Mouse (Mus musculus) adrenal gland, postnatal 25 days (tissue): ENCODE results near the gene Igfn1. TPM values are rescaled to one million over a fixed set of nuclear protein-coding genes. Genes with fewer than 3 reads are reported as not detected.

Source experiments
- DNase-seq: peaks from one replicate; pipeline ENCODE4 v3.0.0; 2021; ENCODE audit warnings: mixed read lengths
- total RNA-seq: library from RNA; stranded (reverse); gene quantifications from 2 replicates; pipeline ENCODE4 v1.2.3, GENCODE M21; 2021

Igfn1 gene
- total RNA-seq, 1 experiment from 2014 or later, result 0.18 TPM

DNA sequence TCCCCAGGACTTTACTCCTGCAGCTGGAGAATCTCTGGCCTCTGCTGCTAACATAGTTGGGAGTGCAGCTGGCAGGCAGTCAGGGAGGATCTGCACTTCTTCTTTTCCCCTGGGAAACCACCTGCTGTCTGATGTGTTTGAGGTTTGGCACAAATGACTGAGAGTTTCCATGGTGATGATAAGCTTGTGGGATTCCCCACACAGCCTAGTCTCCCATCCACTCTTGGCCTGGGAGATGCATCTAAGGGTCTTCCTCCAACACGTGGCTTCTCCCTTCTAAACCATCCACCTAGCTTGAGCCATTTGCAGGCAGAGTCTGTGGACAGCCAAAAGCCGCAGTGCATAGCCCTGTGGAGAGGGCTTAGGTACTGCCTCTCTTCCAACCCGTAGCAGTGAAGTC, 76.3 kb downstream of the Igfn1 start:
- DNase-seq, result no peak

DNA sequence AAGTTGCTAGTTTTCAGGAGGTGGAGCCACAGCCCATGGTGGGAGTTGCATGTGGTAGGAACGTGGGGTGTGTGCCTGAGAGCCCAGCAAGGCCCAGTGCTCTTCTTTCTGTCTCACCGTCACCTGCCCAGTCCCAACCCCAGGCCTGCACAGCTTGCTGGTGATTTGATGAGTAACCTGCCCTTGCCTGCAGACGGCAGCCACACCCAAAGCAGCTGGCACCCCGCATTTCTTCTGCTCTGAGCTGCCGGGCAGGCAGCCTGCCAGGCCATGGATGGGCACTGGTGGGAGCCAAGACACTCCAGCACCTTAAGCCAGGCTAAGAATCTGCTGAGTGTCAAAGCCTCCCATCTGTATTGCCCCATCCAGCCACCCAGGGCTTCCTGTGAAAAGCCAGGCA, 80.3 kb downstream of the Igfn1 start:
- DNase-seq, result no peak

DNA sequence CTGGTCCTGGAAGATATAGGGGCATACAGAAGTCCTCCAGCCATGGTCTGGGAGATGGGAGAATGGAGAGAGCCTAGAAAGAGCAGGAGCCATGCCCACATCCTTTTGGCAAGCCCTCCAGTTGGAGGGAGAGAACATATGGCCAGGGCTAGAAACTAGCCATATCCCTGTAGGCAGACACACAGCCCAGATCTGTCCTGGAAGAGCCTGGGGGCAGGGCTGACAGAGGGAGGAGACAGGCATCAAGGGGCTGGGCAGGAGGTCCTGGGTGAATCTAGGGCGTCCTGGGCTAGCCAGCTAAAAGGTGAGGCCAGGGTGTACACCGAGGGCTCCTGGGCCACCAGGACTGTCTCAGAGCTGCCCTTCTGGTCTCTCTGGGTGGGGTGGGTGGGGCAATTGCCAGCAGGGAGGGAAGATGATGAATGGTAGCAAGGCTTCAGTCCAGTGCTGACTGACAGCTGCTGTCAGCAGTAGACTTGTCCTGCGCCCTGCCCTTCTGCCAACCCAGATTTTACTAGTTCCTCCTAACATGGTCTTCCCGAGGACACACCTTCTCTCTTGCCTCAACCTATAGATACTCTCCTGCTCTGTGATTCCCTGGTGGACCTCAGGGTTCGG, 81.7 kb downstream of the Igfn1 start:
- DNase-seq, result no peak

DNA sequence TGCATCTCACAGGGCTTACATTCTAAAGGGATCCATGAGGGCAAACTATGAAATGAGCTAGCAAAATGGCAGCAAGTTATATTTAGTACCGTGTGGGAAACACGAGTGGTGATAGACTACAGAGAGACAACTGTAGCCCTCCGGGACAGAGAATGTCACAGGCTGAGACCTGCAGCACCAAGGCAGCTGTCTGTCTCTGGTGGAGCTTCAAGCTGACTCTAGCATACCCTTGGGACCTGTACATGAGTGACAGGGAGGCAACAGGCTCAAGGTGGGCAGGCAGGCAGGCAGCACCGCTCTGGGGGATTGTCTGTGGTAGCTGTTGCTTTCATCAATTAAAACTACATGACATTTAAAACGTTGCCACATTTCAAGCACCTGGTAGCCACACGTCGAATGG, 82.9 kb downstream of the Igfn1 start:
- no peak for DNase-seq

DNA sequence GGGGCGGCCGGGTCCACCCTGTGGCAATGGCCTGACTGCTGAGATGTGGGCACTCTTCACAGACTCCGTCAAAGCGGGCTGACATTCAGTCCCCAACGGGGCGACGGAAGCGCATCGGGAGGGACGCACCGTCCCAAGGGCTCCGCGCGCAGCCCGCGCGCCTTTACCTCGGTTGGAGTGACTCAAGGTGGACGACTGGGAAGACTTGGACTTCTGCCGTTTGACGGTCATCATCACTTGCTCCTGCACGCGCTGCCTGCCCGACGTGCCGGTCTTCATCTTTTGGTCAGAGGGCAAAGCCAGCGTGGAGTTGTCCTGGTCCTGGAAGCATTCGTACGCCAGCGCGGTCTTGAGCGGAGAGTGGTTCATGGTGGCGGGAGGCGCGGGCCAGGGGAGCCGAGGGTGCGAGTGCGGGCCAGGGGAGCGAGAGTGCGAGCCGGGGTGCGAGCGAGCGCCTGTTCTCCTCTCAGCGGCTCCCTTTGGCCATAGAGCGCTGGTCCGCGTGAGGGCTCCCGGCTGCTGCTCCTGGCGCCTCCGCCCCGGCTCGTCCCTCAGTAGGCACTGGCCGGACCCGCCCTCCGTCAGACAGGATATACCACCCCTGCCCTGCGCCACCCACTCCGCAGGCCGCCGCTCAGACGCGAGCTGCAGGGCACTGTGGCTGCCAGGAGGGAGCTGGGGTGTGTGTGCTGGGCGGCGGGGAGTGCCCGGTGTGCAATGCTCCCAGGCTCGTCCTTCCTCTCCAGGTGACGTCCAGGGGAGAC, 87.3 kb downstream of the Igfn1 start, which contains the start of gene Pkp1:
Pkp1 (minus strand) TSS at position 564 of the 764 bp plus-strand sequence.
- DNase-seq, result no peak

DNA sequence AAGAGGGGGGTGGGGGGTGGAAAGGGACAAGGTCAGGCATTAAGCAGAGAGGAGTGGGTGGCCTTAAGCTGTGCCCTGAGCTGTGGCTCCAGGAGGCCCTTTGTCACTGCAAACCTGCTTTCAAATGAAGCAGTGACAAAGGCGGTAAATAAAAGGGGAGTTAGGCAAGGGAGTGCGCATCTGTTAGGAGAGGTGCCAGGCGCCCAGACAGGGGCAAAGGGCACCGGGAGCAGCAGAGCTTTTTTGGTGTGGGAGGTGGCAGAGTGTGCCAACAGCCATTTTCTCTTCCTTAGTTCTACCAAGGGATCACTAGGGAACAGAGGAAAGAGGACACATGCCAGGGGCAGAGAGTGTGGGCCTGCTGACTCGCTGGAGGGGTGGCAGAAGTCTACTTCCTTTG, 88.9 kb downstream of the Igfn1 start:
- no peak for DNase-seq

DNA sequence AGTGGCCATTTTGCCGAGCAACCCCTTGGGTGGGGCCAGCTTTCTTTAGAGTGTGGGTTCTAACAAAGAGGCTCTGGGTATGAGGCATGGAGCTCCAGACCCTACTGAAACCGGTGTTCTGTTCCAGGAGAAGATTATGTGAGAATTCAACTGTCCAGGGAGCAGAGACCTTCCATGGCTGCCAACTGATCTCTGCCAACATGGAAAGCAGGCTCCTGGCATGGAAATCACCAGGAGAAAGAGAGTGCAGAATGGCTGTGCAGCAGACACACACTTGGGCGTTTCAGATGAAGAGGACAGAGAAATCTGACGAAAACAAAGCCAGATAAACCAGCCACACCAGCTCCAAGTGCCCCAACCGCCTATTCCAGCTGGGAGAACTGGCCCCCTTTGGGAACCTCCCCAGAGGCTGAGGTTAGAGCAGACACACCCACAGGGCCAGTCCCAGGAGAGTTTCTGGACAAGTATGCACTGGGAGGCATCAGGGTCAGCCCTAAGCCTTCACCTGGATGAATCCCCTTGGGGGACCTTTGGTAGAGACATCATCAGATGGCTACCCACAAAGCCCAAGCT, 89.6 kb downstream of the Igfn1 start:
- no peak for DNase-seq

DNA sequence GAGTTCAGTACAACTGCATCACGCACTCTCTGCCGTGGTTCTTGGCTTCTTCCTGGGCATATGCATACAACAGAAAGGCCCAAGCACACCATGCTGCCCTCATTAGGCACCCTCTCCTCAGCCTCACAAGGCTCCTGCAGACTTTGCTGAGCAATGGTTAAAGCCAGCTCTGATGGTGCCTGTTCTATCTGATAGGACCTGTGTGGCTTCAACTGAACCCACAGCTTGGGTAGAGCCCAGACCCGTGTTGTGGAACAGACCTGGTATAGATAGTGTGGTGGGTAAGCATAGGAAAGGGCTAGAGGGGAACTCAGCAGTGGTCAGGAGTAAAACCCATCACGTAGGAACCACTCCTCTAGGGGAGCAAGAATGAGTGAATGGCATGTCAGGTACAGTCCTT, 92.5 kb downstream of the Igfn1 start:
- no peak for DNase-seq

DNA sequence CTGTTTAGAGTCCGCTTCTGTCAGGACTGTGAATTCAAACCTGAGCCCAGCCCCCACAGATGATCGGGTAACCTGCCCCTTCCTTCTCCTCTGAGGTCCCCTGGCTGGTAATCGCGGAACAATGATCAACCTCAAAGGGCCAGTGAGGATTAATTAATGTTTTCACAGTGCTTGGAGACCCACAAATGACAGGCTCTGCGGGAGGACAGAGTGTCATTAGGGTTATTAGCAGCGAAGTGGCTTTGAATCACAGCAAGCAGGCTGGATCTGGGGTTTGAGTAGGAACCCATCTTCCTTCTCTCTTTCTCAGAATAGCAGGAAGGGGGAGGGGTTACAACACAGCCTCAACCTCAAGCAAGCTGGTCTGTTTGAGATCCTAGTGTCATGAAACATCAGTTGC, 96.8 kb downstream of the Igfn1 start:
- no peak for DNase-seq

DNA sequence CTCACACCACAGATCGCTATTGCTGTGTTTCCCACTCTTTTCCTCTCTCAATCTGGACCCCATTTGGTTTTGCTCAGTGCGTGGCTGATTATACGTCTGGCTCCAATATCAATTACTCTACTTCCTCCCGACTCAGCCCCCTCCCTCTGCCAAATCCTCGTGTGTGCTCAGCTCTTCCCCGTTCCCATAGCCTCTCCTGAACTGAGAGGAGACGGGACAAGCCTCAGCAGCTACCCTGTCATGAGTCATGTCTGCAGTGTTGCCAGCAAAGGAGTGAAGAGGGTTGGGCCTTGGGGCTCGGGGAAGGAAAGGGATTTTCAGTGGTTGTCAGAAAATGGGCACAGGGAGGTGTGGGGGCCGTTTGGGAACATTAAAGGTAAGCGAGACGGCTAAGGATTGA, 99.4 kb downstream of the Igfn1 start:
- DNase-seq, result no peak

Other genes with a start within 250 kb of the Igfn1 start
- gene Phlda3, start 240.2 kb downstream of the Igfn1 start, total RNA-seq, result 31.3 and 35.1 TPM in 2 replicates
- not detected in 2 replicates for gene Tnni1, start 226.9 kb downstream of the Igfn1 start, total RNA-seq
- not detected in 2 replicates for gene Lad1, start 187.7 kb downstream of the Igfn1 start, total RNA-seq
- 0.95 and 2.2 TPM in 2 replicates for gene Tnnt2, start 170.0 kb downstream of the Igfn1 start, total RNA-seq
- gene Pkp1, start 87.1 kb downstream of the Igfn1 start, total RNA-seq, result not detected in 2 replicates
- gene Tmem9, start 1.8 kb upstream of the Igfn1 start, total RNA-seq, result 33.5 and 41.0 TPM in 2 replicates
- gene Ascl5, start 44.5 kb upstream of the Igfn1 start, total RNA-seq, result not detected in 2 replicates
- gene Cacna1s, start 46.4 kb upstream of the Igfn1 start, total RNA-seq, result 0.21 and 0.52 TPM in 2 replicates
- 3.2 and 4.6 TPM in 2 replicates for gene Kif21b, start 125.0 kb upstream of the Igfn1 start, total RNA-seq
- gene Mroh3, start 206.5 kb upstream of the Igfn1 start, total RNA-seq, result not detected in 2 replicates
- gene Inava, start 227.9 kb upstream of the Igfn1 start, total RNA-seq, result not detected in 2 replicates